Mouse (Mus musculus) cerebellum, adult 11-12 months (tissue): ENCODE data around the gene Alg6.

Experiments
- DNase-seq: peaks from one replicate; pipeline ENCODE4 v3.0.0; 2022

Gene Alg6

GRCm38 (mm10) chr4:99714904-99715782, at the start of gene Alg6:
TSS of gene Alg6 (plus strand) at chr4:99715664.
- peak; percentile 95 for DNase-seq

GRCm38 (mm10) chr4:99670203-99670851, 45.1 kb upstream of the Alg6 start:
- DNase-seq, result no peak

GRCm38 (mm10) chr4:99675191-99675590, 40.3 kb upstream of the Alg6 start:
- DNase-seq, result no peak

GRCm38 (mm10) chr4:99683941-99684340, 31.5 kb upstream of the Alg6 start:
- DNase-seq, result no peak

- DNase-seq, result no peak
These were observed 29.2 kb upstream of the Alg6 start for GRCm38 (mm10) chr4:99686308-99686707.

GRCm38 (mm10) chr4:99712583-99713183, 2.8 kb upstream of the Alg6 start:
- peak; percentile 93 for DNase-seq

GRCm38 (mm10) chr4:99713971-99714370, 1.5 kb upstream of the Alg6 start:
- DNase-seq, result no peak

- no peak for DNase-seq
These were observed 436 bp downstream of the Alg6 start for GRCm38 (mm10) chr4:99715783-99716416.

- DNase-seq, result no peak
These were observed 2.4 kb downstream of the Alg6 start for GRCm38 (mm10) chr4:99717905-99718304.

GRCm38 (mm10) chr4:99724331-99724730, 8.9 kb downstream of the Alg6 start:
- no peak for DNase-seq

- DNase-seq, result no peak
These were observed 10.5 kb downstream of the Alg6 start for GRCm38 (mm10) chr4:99725914-99726451.

- no peak for DNase-seq
These were observed 24.4 kb downstream of the Alg6 start for GRCm38 (mm10) chr4:99739836-99740235.

- no peak for DNase-seq
These were observed 37.0 kb downstream of the Alg6 start for GRCm38 (mm10) chr4:99752426-99752825.

- DNase-seq, result no peak
These were observed 50.8 kb downstream of the Alg6 start for GRCm38 (mm10) chr4:99766303-99766702.

GRCm38 (mm10) chr4:99766753-99767152, 51.3 kb downstream of the Alg6 start:
- no peak for DNase-seq

GRCm38 (mm10) chr4:99770555-99770954, 55.1 kb downstream of the Alg6 start:
- DNase-seq, result no peak

GRCm38 (mm10) chr4:99773041-99773440, 57.6 kb downstream of the Alg6 start:
- DNase-seq, result no peak

- no peak for DNase-seq
These were observed 76.9 kb downstream of the Alg6 start for GRCm38 (mm10) chr4:99792365-99792764.
